Mouse (Mus musculus): ENCODE data around the gene Dact3.

Gene Dact3

DNA sequence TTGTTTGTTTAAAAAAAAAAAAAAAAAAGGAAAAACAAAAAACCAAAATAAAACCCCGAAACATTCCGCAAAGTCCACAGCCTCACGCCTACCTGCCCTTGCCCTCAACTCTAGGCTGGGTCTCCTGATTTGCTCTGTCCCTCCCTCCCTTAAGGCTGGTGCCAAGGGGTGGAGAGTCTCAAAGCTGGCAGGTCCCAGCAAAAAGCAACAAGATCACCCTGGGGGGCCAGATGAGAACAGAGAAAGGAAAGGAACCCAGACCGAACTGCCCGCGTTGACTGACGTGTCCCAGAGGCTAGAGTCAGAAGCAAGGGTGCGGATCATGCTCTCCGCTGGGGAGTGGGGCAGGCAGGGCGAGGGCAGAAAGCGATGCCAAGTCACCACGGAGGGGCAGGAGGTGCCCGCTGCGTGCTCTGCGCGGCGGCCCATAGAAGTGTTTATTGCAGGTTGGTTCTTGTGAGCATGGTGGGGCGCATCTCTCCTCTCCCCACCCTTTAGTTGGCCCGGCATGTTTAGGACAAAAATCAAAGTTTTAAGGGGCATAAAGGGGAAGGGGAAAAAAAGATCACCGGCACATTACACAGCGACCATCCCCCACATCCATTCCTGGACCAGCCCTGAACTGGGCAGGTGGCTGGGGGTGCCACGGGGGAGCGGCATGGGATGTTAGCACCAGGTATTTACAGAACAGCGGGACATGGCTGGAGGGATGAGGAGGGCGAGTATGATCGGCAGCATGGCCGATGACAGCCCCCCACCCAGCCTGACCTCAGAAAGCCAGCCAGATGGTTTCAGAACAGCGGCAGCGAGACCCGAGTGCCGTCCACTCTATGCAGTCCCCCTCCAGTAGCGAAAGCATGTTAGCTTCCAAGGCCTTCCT, 40.6 kb downstream of the Dact3 start:
- intact Hi-C loops (cut with DNase I) = no loop called here

DNA sequence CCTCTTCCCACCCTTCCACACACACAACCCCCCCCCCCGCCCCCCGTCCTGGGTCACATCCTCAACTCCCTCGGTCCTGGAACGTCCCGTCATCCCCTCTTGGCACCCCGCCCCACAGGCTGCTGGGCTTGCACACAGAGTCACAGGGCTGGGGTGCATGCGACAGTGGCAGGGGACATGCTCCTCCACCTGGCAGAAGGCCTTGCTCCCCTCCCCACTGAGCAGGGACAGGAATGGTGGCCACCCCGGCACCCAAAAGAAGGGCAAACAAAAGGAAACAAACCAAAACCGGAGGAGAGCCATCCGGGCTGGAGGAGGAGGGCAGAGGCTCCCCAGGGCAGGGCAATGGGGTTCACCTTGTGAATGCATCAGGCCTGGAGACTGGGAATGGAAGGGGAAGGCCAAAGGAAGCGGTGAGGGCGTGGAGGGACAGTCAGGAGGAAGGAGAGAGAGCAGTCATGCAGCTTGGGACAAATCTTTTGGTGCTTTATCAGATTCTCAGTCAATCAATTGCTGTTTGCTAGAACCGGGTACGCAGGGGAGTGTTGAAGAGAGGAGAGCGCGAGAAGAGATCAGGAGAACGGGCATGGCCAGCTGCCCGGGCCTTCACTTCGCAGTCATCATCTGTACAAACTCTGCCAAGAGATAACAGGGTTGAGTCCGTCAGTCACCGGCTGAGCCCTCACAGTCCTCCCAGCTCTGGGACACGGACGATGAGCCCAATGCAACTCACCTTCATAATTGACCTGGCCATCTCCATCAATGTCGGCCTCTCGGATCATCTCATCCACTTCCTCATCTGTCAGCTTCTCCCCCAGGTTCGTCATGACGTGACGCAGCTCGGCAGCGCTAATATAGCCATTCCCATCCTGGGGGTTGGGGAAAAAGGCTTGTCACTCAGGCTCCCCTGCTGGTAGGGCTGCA, 41.5 kb downstream of the Dact3 start:
- intact Hi-C loops (cut with DNase I) = no loop called here

DNA sequence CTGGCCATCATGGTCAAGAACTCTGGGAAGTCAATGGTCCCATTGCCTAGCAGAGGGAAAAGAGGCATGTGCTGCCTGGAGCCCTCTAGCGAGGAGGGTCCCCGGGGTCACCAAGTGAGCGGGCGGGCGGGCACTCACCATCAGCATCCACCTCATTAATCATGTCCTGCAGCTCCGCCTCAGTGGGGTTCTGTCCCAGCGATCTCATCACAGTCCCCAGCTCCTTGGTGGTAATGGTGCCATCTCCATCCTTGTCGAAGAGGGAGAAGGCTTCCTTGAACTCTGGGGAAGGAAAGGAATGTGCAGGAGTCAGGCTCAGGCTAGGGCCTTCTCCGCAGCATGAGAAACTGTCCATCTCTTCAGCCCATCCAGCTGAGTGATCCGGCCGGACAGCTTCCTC, 42.3 kb downstream of the Dact3 start:
- intact Hi-C loops (cut with DNase I) = no loop called here

DNA sequence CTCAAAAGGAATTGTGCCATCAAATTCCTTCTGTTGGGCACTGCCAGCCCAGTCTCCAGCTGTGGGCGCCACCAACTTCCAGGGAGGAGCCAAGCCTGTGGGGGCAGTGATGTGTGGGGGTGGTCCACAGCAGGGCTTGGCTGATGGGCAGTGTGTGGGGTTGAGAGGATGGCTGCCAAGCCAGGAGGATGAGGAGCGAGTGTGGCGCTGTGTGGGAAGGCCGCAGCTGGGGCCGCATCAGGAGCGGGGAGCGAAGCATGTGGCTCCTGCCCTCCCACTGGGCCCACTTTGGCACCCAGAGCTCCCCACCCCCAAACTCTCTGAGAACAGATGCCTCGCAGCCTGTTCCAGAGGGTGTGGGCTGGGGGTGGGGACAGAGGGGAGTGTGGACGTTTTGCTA, 42.9 kb downstream of the Dact3 start:
- intact Hi-C loops (cut with DNase I) = no loop called here

DNA sequence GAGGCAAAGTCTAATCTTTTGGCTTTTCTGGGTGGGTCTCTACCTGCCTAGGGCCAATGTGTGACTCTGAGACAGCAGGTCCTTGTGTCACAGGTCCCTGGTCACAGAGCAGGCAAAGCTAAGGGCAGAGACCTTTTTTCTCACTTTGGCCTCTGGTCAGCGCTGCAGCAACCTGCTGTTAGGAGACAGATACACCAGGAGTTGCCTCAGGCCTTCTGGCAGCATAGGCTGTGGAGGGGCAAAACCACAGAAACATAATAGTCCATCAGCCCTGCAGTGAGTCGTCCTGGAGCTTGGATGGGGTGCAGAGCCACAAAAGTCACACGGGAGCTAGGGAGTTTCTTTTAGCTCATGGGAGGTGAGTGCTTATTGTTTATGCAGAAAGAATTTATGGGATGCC, 43.6 kb downstream of the Dact3 start:
- intact Hi-C loops (cut with DNase I) = no loop called here

DNA sequence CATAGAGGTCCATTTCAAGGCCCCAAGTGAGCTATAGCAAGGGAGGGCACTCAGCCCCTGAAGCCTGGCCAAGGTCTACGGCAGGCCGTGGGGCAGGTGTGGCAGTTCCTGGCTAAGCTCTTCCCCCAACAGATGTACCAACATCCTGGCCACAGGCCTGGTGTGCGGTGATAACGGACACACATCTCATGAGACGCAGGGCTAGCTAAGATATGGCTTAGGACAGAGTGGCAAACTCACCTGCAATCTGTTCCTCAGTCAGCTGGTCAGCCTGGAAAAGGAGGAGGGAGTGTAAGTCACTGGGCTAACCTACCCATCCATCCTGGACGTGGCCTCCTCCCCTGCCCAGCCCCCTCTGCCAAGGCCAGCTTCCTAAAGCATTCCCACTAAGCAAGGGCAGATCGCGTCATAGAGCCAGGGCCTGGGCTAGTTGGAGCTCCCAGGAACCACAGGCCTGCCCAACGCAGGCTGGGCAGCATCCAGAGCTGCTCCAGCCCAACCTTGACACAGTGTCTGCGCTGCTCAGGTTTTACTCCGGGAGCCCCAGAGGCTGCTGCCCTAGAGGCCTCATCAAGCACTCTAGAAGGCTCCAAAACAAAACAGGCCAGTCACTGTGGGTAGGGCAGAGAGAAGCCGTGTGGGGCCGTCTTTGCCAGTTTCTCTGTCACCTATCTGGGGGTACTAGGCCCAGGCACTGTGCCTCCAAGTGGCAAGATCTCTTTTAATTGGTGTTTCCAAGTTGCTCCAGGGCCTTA, 44.5 kb downstream of the Dact3 start:
- intact Hi-C loops (cut with DNase I) = no loop called here

DNA sequence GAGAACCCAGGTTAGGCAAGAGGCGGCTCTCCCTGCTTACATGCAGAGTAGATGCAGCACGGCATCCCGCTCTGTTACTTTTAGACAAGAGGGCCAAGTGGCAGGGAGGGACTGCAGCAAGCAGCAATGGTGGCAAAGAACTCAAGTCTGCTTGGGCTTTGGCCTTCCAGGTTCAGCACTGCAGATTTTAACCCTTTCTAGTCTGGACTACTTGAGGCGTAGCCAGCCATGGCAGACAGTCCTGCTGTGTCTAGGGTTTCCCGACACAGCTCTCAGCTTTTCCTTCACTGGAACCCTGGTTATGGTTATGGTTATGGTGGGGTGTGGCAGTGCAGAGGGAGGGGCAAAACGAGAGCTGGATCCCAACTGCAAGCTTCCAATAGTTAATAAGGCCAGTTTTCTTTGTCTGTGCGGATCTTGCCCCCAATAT, 45.0 kb downstream of the Dact3 start:
- intact Hi-C loops (cut with DNase I) = no loop called here

DNA sequence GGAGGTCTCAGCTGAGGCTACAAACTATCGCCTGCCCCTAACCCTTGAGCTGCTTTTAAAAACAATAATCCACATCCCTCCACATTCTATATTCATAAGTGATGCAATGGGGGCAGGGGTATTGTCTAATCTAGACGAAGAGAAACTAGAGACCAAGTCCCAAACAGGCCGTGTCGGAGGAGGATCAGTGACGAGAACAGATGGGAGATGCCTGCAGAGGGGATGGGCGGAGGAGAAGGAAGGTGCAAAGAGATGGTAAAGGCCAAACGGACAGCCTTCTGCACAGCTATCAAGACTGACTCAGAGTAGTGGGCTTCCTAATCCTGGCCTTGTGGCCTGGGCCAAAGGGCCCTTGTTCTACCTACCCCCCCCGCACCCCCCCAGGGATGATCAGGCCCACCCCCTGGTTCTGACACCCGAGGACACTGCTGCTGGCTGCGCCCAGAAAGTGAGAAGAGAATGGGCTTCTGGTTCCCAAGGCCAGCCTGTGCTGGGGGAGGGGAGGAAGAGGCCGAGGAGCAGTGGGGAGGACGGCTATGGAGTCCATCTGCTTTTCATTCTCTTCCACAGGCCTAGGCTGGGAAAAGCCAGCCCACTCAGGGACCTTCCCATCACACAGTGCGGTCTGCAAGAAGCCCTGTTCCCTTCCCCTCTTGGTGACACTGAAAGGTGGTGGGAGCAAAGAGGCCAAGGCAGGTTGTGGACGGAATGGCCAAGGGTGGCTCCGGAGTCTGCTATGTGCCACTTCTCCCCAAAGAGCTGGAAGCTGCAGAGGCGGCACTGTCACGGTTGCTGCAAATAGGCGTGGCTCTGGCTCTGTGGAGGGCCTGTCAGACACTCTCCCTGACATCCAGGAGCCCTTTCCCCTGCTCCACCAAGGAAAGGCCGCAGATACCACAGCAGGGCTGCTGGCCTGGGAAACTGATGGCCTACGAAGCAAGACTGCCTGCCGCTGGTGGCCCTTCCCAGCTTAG, 46.0 kb downstream of the Dact3 start:
- intact Hi-C loops (cut with DNase I) = no loop called here

DNA sequence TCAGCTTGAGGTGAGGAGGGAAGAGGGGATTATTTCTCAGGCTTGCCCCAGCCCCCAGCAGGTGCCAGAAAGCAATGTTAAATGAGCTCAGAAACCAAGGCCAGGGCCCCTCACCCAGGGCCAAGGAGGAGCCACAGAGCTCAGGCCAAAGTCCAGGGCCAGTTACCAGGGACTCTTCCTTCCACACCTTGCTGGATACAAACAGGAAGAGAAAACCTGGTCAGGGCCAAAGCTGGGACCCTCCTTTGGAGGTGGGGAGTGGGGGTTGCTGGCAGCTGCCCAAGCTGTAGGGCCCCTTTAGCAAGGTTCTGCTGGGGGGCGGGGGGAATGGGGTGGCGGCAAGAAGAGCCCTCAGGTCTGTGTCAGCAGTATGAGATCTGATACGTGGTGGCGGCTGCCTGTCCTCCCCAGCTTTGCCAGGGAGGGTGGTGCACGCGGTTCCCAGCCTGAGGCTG, 46.8 kb downstream of the Dact3 start:
- intact Hi-C loops (cut with DNase I) = no loop called here

DNA sequence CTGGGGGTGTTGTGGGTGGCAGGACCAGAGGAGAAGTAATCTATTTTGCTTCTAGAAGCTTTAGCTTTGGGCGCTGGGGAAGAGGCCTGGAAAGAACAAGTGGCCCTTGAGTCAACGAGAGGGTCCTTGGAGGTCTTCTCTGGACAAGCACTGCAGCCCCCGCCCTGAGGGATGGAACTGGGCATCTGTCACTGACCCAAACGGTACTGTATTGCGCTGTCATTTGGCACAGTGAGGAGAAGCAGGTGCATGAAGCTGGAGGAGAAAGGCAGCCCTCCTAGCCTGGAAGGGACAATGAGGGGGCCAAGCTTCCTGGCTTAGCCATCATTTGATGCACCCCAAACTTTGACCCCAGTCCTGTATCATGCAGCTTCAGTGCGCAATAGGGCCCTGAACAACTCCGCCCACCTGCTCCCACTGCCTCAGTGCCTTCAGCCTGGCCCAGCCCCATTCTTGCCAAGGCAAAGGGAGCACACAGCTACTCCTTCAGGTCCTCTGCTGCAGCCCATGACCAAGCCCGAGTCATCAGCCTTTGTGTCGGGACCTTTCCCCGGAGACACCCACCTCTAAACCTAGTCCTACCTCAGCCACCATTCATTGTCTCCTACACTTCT, 47.4 kb downstream of the Dact3 start:
- intact Hi-C loops (cut with DNase I) = no loop called here

DNA sequence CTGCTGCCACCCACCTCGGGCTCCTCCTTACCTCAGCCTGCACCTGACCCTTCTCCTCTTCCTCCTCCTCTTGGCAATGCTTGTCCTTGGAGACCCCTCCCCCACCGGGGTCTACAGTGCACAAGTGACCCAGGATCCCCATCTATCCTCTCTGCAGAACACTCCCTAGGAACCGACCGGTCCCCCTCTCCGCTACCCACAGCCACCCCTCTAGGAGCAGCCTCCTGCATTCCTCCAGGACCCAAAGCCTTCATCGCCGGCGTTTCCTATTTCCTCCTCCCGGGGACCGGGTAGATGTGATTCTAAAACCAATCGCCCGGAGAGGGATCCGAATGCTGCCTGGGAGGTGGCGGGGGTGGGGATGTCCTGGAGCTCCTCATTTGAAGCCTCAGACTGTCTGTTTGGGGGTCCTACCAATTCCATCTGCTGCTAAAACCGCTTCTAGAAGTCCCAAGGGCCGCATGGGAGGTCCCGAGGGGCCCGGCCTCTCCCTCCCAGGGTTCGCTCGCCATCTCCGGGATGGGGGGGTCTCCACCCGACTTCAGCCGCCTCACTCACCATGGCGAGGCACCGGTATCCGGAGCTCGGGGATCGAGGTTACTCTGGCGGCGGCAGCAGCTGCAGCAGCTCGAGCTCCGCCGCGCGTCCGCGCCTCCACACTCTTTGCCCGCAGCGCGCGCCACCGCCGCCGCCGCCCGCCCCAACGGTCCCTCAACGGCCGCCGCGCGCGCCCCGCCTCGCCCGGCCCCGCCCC, 48.3 kb downstream of the Dact3 start:
- intact Hi-C loops (cut with DNase I) = no loop called here

DNA sequence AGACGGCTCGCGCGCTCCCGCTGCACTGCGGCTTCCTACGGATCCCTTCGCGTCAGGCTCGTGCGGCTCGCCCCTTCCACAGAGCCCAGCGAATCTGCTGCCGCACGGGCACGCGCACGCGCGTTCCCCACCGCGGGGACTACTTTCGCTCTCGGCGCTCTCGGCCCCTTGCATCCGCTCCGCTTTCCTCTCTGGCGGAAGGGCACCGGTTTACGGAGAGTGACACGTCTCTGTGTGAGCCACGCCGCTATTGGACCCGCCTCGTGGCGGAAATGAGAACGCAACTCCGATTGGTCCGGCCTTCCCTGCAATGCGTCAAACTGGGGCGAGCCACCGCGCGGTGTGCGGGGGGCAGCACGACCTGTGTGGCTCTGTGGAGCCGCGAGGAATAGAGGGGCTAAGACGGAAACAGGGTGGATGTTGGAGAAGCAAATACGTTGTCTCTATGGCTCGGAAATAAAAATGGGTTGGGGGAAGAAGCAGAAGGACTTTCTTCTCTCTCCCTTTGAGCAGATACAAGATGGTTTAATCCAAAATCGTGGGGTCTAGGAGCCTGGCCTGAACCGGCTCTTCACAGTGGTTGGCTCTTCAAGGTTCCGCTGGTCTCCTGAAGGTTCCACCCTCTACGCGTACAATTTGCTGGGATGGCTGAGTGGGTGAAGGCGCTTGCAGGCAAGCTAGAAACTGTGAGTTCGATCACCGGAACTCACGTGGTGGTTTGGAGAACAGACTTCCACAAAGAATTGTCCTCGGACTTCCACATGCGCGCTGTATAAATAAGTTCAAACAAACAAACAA, 49.1 kb downstream of the Dact3 start, which contains the start of gene Calm3:
Gene Calm3, minus strand, starts transcription at position 78 of the 798 bp plus-strand sequence.
- intact Hi-C loops (cut with DNase I) = no loop called here

DNA sequence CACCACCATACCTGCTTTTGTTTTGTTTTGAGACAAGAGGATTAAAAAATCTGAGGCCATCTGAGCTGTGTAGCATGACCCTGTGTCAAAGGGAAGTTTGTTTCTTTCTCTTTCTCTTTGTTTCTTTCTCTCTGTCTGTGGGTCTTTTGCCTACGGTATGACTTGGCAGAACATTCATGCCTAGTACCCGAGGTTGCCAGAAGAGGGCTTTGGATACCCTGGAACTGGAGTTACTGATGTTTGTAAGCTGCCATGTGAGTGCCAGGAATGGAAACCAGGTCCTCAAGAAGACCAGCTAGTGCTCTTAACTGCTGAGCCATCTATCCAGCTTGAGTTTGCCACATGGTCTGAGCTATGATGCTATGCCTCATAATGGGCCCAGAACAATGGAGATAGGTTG, 53.2 kb downstream of the Dact3 start:
- intact Hi-C loops (cut with DNase I) = no loop called here

DNA sequence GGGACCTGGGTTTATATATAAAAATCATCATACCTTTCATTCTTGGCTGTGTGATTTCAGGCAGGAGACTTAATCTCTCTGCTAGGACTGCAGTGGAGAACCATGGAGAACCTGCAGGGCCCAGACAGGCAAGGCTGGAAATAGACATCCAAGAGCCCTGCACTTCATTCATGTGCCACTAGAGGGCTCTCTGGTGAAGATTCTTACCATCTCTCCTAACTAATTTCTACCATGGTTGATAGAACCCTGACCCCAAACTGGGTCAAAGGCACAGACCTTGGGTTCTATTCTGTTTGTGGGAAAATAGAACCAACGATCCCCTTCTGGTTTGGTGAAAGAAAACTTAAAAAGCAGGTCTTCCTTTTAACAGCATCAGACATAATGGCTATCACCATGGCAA, 55.7 kb downstream of the Dact3 start:
- intact Hi-C loops (cut with DNase I) = no loop called here

DNA sequence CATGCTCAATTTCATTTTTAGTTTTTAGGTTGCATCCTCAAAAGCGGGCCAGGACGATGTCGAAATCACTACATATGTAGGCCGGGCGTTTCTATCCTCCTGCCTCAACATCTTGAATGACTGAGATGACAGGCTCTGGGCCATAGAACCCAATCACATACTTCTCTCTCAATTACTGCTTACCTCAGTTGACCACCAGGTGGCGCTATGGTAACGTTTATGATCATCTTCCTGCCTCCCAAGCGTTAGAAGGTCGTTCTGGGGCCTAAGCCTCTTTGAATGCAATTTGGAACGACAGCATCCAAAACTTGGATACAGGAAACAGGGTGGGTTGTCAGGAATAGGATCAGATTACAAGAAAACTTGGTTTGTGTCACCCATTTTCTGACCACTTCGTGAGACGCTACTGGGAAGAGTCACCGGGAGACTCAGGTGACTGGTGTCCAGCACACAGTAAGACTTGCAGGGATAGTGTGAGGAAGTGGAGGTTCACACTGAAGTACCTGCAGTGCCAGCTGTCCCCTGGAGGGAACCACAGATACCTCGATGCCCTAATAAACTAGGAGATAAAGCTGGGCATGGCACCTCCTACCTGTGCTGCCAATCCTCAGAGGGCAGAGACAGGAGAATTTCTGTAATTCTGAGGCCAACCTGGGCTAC, 57.0 kb downstream of the Dact3 start:
- intact Hi-C loops (cut with DNase I) = loop anchor here (1.0 to 2.0 kb wide), 3 partner anchors 18 to 134 kb away; no protein-coding TSS in a partner anchor

DNA sequence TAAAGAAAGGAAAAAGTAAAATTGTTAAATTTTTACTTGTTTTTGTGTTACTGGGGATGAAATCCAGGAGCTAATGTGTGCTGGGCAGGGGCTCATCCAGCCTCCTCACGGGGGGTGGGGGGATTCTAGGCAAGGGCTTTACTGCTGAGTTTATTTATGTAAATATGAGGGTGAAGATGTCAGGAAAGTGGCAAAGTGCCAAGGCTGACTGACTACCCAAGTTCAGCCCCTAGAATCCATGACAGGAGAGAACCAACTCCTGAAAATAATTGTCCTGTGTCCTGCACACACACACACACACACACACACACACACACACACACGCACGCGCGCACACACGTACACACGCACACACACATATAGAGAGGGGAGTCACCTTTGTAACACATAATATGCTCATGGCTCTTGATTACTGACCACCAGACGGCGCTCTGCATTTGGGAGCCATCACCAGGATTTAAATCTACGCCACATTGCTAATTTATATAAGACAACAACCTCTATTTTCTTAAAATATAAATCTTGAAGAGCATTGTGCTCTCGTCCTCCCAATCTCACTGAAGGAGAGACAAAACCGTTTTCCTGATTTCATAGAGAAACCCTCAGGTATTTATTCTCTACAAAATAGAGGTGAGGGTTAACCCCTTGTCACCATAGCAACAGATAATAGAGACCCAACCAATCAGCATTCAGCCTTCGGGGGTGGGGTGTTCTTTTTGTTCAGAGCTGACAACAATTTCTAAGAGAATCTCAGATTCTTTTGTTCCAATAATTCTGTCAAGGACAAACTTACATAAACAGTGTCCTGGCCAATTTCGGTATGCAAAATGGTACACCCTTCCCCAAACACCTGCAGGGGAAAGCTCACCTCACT, 57.8 kb downstream of the Dact3 start:
- intact Hi-C loops (cut with DNase I) = loop anchor here (1.0 to 2.0 kb wide), 3 partner anchors 17 to 133 kb away; no protein-coding TSS in a partner anchor

Measured in adrenal gland (tissue).